Mouse (Mus musculus) lung, postnatal 0 days (tissue): ENCODE data around the gene Lgr6. TPM values are rescaled to one million over a fixed set of nuclear protein-coding genes. Genes with fewer than 3 reads are reported as not detected.
A peak's percentile ranks its signal among the peaks of the same experiment; 100 is the strongest.

Experiments
- ATAC-seq: fragments of 200-750 bp; cut with Nextera tagmentation; 2 replicates; pipeline ENCODE4 v1.8.0; 2017; ENCODE audit warnings: moderate library complexity
- DNase-seq: peaks from one replicate; pipeline ENCODE4 v3.0.0-alpha.2; 2016; ENCODE audit warnings: low spot score
- H3K27ac ChIP-seq: fragments of 300-500 bp; sonication (generic); 2 replicates; pipeline ENCODE4 v1.5.1; 2014; ENCODE audit warnings: antibody characterized with exemption, mild to moderate bottlenecking, low read length, mixed read lengths
- H3K27me3 ChIP-seq: fragments of 300-500 bp; sonication (generic); replicated peaks from 2 replicates; pipeline ENCODE4 v1.6.1; 2014; ENCODE audit warnings: low read length, mixed read lengths; ENCODE audit not compliant: insufficient read depth
- H3K36me3 ChIP-seq: fragments of 300-500 bp; sonication (generic); 2 replicates; pipeline ENCODE4 v1.6.1; 2014; ENCODE audit warnings: low read length, mixed read lengths; ENCODE audit not compliant: insufficient read depth
- H3K4me1 ChIP-seq: fragments of 300-500 bp; sonication (generic); 2 replicates; pipeline ENCODE4 v1.6.1; 2014; ENCODE audit warnings: antibody characterized with exemption, low read depth, low read length, mixed read lengths; ENCODE audit not compliant: insufficient read depth
- H3K4me2 ChIP-seq: fragments of 300-500 bp; sonication (generic); replicated peaks from 2 replicates; pipeline ENCODE4 v1.6.1; 2014; ENCODE audit warnings: low read depth, mild to moderate bottlenecking, low read length, moderate library complexity, mixed read lengths
- H3K4me3 ChIP-seq: fragments of 300-500 bp; sonication (generic); 2 replicates; pipeline ENCODE4 v1.5.1; 2014; ENCODE audit warnings: low read depth, low read length
- H3K9ac ChIP-seq: fragments of 300-500 bp; sonication (generic); replicated peaks from 2 replicates; pipeline ENCODE4 v1.6.1; 2014; ENCODE audit warnings: low read depth, mild to moderate bottlenecking
- H3K9me3 ChIP-seq: fragments of 300-500 bp; sonication (generic); 2 replicates; pipeline ENCODE4 v1.6.1; 2016; ENCODE audit warnings: low read length, mixed read lengths
- CTCF ChIP-seq: IDR thresholded peaks from 2 replicates; pipeline ENCODE4 v1.5.1; 2016; ENCODE audit warnings: antibody characterized with exemption, mild to moderate bottlenecking
- EP300 ChIP-seq: IDR thresholded peaks from 2 replicates; pipeline ENCODE4 v1.6.1; 2016; ENCODE audit warnings: antibody characterized with exemption, mild to moderate bottlenecking, control low read depth
- WGBS: fragments of 180-500 bp; shearing (Covaris S2); extraction: QIAGEN DNeasy Blood & Tissue Kit; methylation state at CpG from one replicate; pipeline ENCODE4 v1.1.7; 2014; 5-methylcytosine and 5-hydroxymethylcytosine counted together
- polyA plus RNA-seq: library from polyadenylated mRNA; unstranded; fragments of >200 nt; fragmentation: Nextera tagmentation; extraction: Ambion mirVana; gene quantifications from 2 replicates; pipeline ENCODE4 v1.2.1, GENCODE M21; 2015

The Lgr6 gene
- polyA plus RNA-seq, 1 experiment from 2014 or later = 2.9 TPM

GRCm38 (mm10) chr1:135079021-135079420 lies 26.1 kb downstream of the Lgr6 start:
- no peaks in the 10 kb centered on the region for H3K36me3 ChIP-seq
- H3K9ac ChIP-seq = no peak overlapping the region
- H3K27ac ChIP-seq = no peak overlapping the region
- TF ChIP-seq CTCF (no peak), EP300 (no peak)
- H3K4me3 ChIP-seq = no peak overlapping the region
- no peak overlapping the region for H3K4me2 ChIP-seq
- H3K9me3 ChIP-seq = no peaks in the 10 kb centered on the region
- H3K27me3 ChIP-seq = no peaks in the 10 kb centered on the region
- 13% methylated on average over 2 of the region's 2 CpGs for WGBS
- no peaks in the 10 kb centered on the region for H3K4me1 ChIP-seq
- peak; percentile 32 for DNase-seq
- peak; percentile 68 for ATAC-seq

- H3K4me1 ChIP-seq = no peaks in the 10 kb centered on the region; the same call in 1 of the 2 replicates
- TF ChIP-seq CTCF (no peak), EP300 (no peak)
- DNase-seq = no peak
These were observed 28.6 kb downstream of the Lgr6 start for GRCm38 (mm10) chr1:135076470-135076869.

GRCm38 (mm10) chr1:135075270-135075669 lies 29.8 kb downstream of the Lgr6 start:
- Histone ChIP-seq H3K4me3 (no peak overlapping the region), H3K27ac (no peak overlapping the region), H3K4me1 (no peaks in the 10 kb centered on the region; the same call in 1 of the 2 replicates), H3K9ac (no peak overlapping the region), H3K36me3 (no peaks in the 10 kb centered on the region), H3K4me2 (no peak overlapping the region), H3K9me3 (no peaks in the 10 kb centered on the region), H3K27me3 (no peaks in the 10 kb centered on the region)
- TF ChIP-seq CTCF (no peak), EP300 (no peak)
- no peak for DNase-seq
- 100% methylated on average over 1 of the region's 1 CpGs for WGBS
- ATAC-seq = no peak

More at GRCm38 (mm10) chr1:135076470-135076869, 28.6 kb downstream of the Lgr6 start:
- H3K4me2 ChIP-seq = no peak overlapping the region
- H3K9ac ChIP-seq = no peak overlapping the region
- H3K4me3 ChIP-seq = no peak overlapping the region
- no peaks in the 10 kb centered on the region for H3K9me3 ChIP-seq
- no peaks in the 10 kb centered on the region for H3K27me3 ChIP-seq
- H3K27ac ChIP-seq = no peak overlapping the region
- 30% methylated on average over 5 of the region's 5 CpGs for WGBS
- no peak for ATAC-seq
- no peaks in the 10 kb centered on the region for H3K36me3 ChIP-seq

- Histone ChIP-seq H3K9ac (no peak overlapping the region), H3K36me3 (no peaks in the 10 kb centered on the region), H3K4me3 (no peak overlapping the region), H3K4me2 (no peak overlapping the region), H3K9me3 (no peaks in the 10 kb centered on the region), H3K27me3 (no peaks in the 10 kb centered on the region), H3K4me1 (no peaks in the 10 kb centered on the region; the same call in 1 of the 2 replicates), H3K27ac (no peak overlapping the region)
- WGBS = 19% methylated on average over 5 of the region's 5 CpGs
- no peak for TF ChIP-seq EP300
- no peak for TF ChIP-seq CTCF
- DNase-seq (no peak), ATAC-seq (no peak)
These were observed 32.4 kb downstream of the Lgr6 start for GRCm38 (mm10) chr1:135072643-135073042.

GRCm38 (mm10) chr1:135069841-135070240 lies 35.2 kb downstream of the Lgr6 start:
- ATAC-seq = no peak
- H3K4me2 ChIP-seq = no peak overlapping the region
- H3K9me3 ChIP-seq = no peaks in the 10 kb centered on the region
- no peaks in the 10 kb centered on the region for H3K36me3 ChIP-seq
- DNase-seq = no peak
- H3K9ac ChIP-seq = no peak overlapping the region
- whole genome bisulfite sequencing = 53% methylated on average over 8 of the region's 8 CpGs
- H3K4me1 ChIP-seq = no peaks in the 10 kb centered on the region; the same call in 1 of the 2 replicates
- H3K4me3 ChIP-seq = no peak overlapping the region
- no peak for TF ChIP-seq CTCF
- TF ChIP-seq EP300 = no peak
- no peaks in the 10 kb centered on the region for H3K27me3 ChIP-seq
- H3K27ac ChIP-seq = no peak overlapping the region

- TF ChIP-seq CTCF (no peak; the same call in 1 of the 2 replicates), EP300 (no peak)
- Histone ChIP-seq H3K36me3 (no peaks in the 10 kb centered on the region), H3K27me3 (no peaks in the 10 kb centered on the region), H3K4me1 (no peaks in the 10 kb centered on the region), H3K4me2 (no peak overlapping the region), H3K4me3 (no peak overlapping the region), H3K9me3 (no peaks in the 10 kb centered on the region), H3K9ac (no peak overlapping the region), H3K27ac (no peak overlapping the region)
- 81% methylated on average over 2 of the region's 2 CpGs for WGBS
- DNase-seq (no peak), ATAC-seq (no peak)
These were observed 40.6 kb downstream of the Lgr6 start for GRCm38 (mm10) chr1:135064525-135064924.

- Histone ChIP-seq H3K27me3 (no peaks in the 10 kb centered on the region), H3K4me3 (no peak overlapping the region), H3K4me1 (no peaks in the 10 kb centered on the region), H3K9ac (no peak overlapping the region), H3K27ac (no peak overlapping the region), H3K36me3 (no peaks in the 10 kb centered on the region), H3K9me3 (no peaks in the 10 kb centered on the region), H3K4me2 (no peak overlapping the region)
- DNase-seq (no peak), ATAC-seq (no peak)
- TF ChIP-seq CTCF (no peak; the same call in 1 of the 2 replicates), EP300 (no peak)
- WGBS = 73% methylated on average over 5 of the region's 5 CpGs
These were observed 42.1 kb downstream of the Lgr6 start for GRCm38 (mm10) chr1:135062936-135063335.
